Mouse (Mus musculus): ENCODE measurements around the gene Slc22a20. TPM values are rescaled to one million over a fixed set of nuclear protein-coding genes. Genes with fewer than 3 reads are reported as not detected.

The Slc22a20 gene
- total and polyA plus RNA-seq, 2 experiments from 2014 or later = not detected

DNA sequence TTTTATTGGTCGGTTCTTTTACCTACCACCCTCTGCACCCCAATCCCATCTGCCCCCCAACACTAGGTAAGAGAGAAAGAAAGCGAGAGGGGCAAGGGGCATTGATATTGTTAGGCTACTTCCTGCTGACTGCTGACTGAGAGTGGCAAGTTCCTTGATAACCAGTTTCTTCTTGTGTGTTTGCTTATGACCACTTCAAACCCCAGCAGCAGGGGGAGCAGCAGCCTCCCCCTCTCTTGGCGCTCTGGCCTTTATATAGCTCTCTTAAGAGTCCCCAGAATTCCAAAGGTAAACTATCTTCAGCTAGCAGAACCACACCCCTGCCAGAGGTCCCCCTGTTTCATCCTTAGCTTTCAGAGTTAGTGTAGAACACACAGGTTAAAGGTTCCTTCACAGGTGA is 34.3 kb upstream of the Slc22a20 start:
- H3K27ac ChIP-seq (ENCODE audit: low read depth) = no peak overlapping the region
- WGBS = 55% methylated on average over 3 of the region's 3 CpGs
- DNase-seq (ENCODE audit: low spot score) (no peak), ATAC-seq (ENCODE audit: insufficient read depth, low read depth) (no peak)
- no peak overlapping the region for H3K4me3 ChIP-seq (ENCODE audit: low read depth, low read length)
- H3K27me3 ChIP-seq (ENCODE audit: control insufficient read depth, insufficient read depth, low read length) = no peaks in the 10 kb centered on the region
- no peak overlapping the region for H3K4me2 ChIP-seq (ENCODE audit: low read depth, low read length)
- H3K9ac ChIP-seq (replicated peaks; ENCODE audit: low read depth, low read length) = no peak overlapping the region
- TF ChIP-seq EP300 (IDR thresholded peaks at IDR 0.05; ENCODE audit: low read depth) = no peak
- TF ChIP-seq CTCF (IDR thresholded peaks at IDR 0.05; ENCODE audit: low read depth) = 0 out of 2 replicates have a peak, but pooled peaks have one; percentile 8
- no peaks in the 10 kb centered on the region for H3K9me3 ChIP-seq (replicated peaks; ENCODE audit: control insufficient read depth, low read length)
- no peaks in the 10 kb centered on the region for H3K36me3 ChIP-seq (replicated peaks; ENCODE audit: control insufficient read depth, insufficient read depth, low read length)
- no peaks in the 10 kb centered on the region for H3K4me1 ChIP-seq (ENCODE audit: control insufficient read depth, insufficient read depth)

DNA sequence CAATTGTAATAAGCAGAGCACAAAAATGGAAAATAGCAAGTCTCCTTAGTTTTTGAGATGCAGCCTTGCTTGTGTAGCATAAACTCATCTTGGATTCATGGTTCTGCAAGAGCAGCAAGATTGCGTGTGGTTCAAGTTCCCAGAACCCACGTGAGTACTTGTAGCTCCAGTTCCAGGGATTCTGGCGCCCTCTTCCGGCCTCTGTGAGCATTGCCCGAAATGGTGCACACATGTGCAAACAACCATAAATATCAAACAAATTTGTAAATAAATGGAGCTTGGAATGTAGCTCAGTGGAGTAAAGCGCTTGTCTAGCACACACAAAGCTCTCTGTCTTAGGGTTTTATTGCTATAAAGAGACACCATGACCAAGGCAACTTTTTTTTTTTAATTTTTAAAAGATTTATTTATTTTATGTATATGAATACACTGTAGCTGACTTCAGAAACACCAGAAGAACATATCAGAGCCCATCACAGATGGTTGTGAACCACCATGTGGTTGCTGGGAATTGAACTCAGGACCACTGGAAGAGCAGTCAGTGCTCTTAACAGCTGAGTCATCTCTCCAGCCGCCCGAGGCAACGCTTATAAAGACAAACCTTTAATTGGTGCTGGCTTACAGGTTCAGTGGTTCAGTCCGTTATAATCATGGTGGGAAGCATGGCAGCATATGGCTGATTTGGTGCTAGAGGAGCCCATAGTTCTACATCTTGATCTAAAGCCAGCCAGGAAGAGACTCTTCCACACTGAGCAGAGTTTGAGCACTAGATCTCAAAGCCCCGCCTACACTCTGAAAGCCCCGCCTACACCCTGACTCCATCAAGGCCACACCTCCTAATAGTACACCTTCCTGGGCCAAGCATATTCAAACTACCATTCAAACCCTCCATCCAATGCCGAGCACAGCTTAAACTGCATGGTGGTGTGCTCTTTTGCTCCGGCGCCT is 32.5 kb upstream of the Slc22a20 start:
- no peaks in the 10 kb centered on the region for H3K36me3 ChIP-seq (replicated peaks; ENCODE audit: control insufficient read depth, insufficient read depth, low read length)
- no peak overlapping the region for H3K27ac ChIP-seq (ENCODE audit: low read depth)
- TF ChIP-seq EP300 (IDR thresholded peaks at IDR 0.05; ENCODE audit: low read depth) = no peak
- peak; percentile 82 for TF ChIP-seq CTCF (IDR thresholded peaks at IDR 0.05; ENCODE audit: low read depth)
- no peak overlapping the region for H3K4me3 ChIP-seq (ENCODE audit: low read depth, low read length)
- no peak overlapping the region for H3K4me2 ChIP-seq (ENCODE audit: low read depth, low read length)
- no peak for ATAC-seq (ENCODE audit: insufficient read depth, low read depth)
- WGBS = 32% methylated on average over 15 of the region's 15 CpGs
- no peaks in the 10 kb centered on the region for H3K9me3 ChIP-seq (replicated peaks; ENCODE audit: control insufficient read depth, low read length)
- no peak overlapping the region for H3K9ac ChIP-seq (replicated peaks; ENCODE audit: low read depth, low read length)
- H3K27me3 ChIP-seq (ENCODE audit: control insufficient read depth, insufficient read depth, low read length) = no peaks in the 10 kb centered on the region; the same call in 1 of the 2 replicates
- DNase-seq (ENCODE audit: low spot score) = peak; percentile 68
- peaks cover 6% of the 10 kb centered on the region for H3K4me1 ChIP-seq (ENCODE audit: control insufficient read depth, insufficient read depth)

- H3K4me1 ChIP-seq (ENCODE audit: control insufficient read depth, insufficient read depth) = peaks cover 6% of the 10 kb centered on the region
- 54% methylated on average over 7 of the region's 7 CpGs for WGBS
- no peak overlapping the region for H3K27ac ChIP-seq (ENCODE audit: low read depth)
- H3K9me3 ChIP-seq (replicated peaks; ENCODE audit: control insufficient read depth, low read length) = no peaks in the 10 kb centered on the region
- no peak overlapping the region for H3K9ac ChIP-seq (replicated peaks; ENCODE audit: low read depth, low read length)
- H3K4me2 ChIP-seq (ENCODE audit: low read depth, low read length) = no peak overlapping the region
- TF ChIP-seq CTCF (IDR thresholded peaks at IDR 0.05; ENCODE audit: low read depth) (peak; percentile 7; the same call in 1 of the 2 replicates), EP300 (IDR thresholded peaks at IDR 0.05; ENCODE audit: low read depth) (no peak)
- H3K27me3 ChIP-seq (ENCODE audit: control insufficient read depth, insufficient read depth, low read length) = no peaks in the 10 kb centered on the region; the same call in 1 of the 2 replicates
- ATAC-seq (ENCODE audit: insufficient read depth, low read depth) (no peak), DNase-seq (ENCODE audit: low spot score) (no peak)
- no peak overlapping the region for H3K4me3 ChIP-seq (ENCODE audit: low read depth, low read length)
- H3K36me3 ChIP-seq (replicated peaks; ENCODE audit: control insufficient read depth, insufficient read depth, low read length) = no peaks in the 10 kb centered on the region
Measured at GRCm38 (mm10) chr19:6016532-6016931, 30.6 kb upstream of the Slc22a20 start.

- no peaks in the 10 kb centered on the region; the same call in 1 of the 2 replicates for H3K27me3 ChIP-seq (ENCODE audit: control insufficient read depth, insufficient read depth, low read length)
- H3K4me2 ChIP-seq (ENCODE audit: low read depth, low read length) = peak within 1 kb of the TSS; percentile 91
- H3K9ac ChIP-seq (replicated peaks; ENCODE audit: low read depth, low read length) = peak within 1 kb of the TSS; percentile 63
- peak; percentile 68 for DNase-seq (ENCODE audit: low spot score)
- 2% methylated on average over 40 of the region's 40 CpGs for WGBS
- peaks cover 6% of the 10 kb centered on the region for H3K4me1 ChIP-seq (ENCODE audit: control insufficient read depth, insufficient read depth)
- peak; percentile 79 for ATAC-seq (ENCODE audit: insufficient read depth, low read depth)
- no peaks in the 10 kb centered on the region for H3K9me3 ChIP-seq (replicated peaks; ENCODE audit: control insufficient read depth, low read length)
- H3K36me3 ChIP-seq (replicated peaks; ENCODE audit: control insufficient read depth, insufficient read depth, low read length) = no peaks in the 10 kb centered on the region
- peak within 1 kb of the TSS; percentile 65 for H3K4me3 ChIP-seq (ENCODE audit: low read depth, low read length)
- TF ChIP-seq CTCF (IDR thresholded peaks at IDR 0.05; ENCODE audit: low read depth) (peak; percentile 1; the same call in 1 of the 2 replicates), EP300 (IDR thresholded peaks at IDR 0.05; ENCODE audit: low read depth) (no peak)
- peak within 1 kb of the TSS; percentile 74 for H3K27ac ChIP-seq (ENCODE audit: low read depth)
Measured at GRCm38 (mm10) chr19:6015511-6016315, 29.8 kb upstream of the Slc22a20 start, which contains the start of gene Capn1. Capn1 (minus strand) TSS chr19:6015897.

DNA sequence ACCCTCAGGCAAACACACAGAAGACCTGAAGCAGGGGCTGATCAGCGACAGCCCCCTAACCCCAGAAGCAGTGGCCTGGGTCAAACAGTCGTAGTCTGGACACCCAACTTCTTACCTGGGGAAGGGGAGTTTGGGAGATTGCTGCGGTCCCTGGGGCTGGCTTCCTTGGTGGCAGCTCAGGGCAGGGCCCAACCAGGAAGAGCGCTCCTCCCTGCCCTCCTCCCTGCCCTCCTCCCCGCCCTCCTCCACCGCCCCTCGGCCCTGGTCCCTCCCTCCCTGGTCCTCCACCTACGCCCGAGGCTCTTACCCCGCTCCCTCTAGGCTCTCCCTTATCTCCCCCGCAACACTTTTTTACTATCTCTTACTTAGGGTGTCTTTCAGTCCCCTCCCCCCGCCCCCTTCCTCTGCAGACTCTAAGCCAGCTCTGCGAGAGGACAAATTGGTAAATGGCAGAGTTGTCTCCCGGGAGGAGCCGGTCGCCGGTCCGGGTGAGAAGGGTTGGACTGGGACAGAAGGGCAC is 29.1 kb upstream of the Slc22a20 start:
- Histone ChIP-seq H3K4me1 (ENCODE audit: control insufficient read depth, insufficient read depth) (peaks cover 6% of the 10 kb centered on the region), H3K36me3 (replicated peaks; ENCODE audit: control insufficient read depth, insufficient read depth, low read length) (peaks cover 3% of the 10 kb centered on the region; the same call in 1 of the 2 replicates), H3K9ac (replicated peaks; ENCODE audit: low read depth, low read length) (peak overlapping the region; percentile 63), H3K4me2 (ENCODE audit: low read depth, low read length) (peak overlapping the region; percentile 91), H3K9me3 (replicated peaks; ENCODE audit: control insufficient read depth, low read length) (no peaks in the 10 kb centered on the region), H3K4me3 (ENCODE audit: low read depth, low read length) (peak overlapping the region; percentile 65), H3K27me3 (ENCODE audit: control insufficient read depth, insufficient read depth, low read length) (no peaks in the 10 kb centered on the region; the same call in 1 of the 2 replicates), H3K27ac (ENCODE audit: low read depth) (peak overlapping the region; percentile 74)
- 1% methylated on average over 15 of the region's 18 CpGs for WGBS
- peak; percentile 42 for DNase-seq (ENCODE audit: low spot score)
- peak; percentile 77 for ATAC-seq (ENCODE audit: insufficient read depth, low read depth)
- TF ChIP-seq EP300 (IDR thresholded peaks at IDR 0.05; ENCODE audit: low read depth) (no peak), CTCF (IDR thresholded peaks at IDR 0.05; ENCODE audit: low read depth) (no peak)

Measured in heart, postnatal 0 days (tissue).